Mouse (Mus musculus): ENCODE results near the gene Magix. TPM values are rescaled to one million over a fixed set of nuclear protein-coding genes. Genes with fewer than 3 reads are reported as not detected.
"Not testable (repeated sequence)": the region's sequence is repeated elsewhere in the genome, so short reads cannot be mapped to it uniquely, and the experiment has no call there.

Magix gene
- polyA plus RNA-seq (2015; fragmentation: Nextera tagmentation; extraction: Ambion mirVana) = 0.49 and 0.55 TPM in 2 replicates

DNA sequence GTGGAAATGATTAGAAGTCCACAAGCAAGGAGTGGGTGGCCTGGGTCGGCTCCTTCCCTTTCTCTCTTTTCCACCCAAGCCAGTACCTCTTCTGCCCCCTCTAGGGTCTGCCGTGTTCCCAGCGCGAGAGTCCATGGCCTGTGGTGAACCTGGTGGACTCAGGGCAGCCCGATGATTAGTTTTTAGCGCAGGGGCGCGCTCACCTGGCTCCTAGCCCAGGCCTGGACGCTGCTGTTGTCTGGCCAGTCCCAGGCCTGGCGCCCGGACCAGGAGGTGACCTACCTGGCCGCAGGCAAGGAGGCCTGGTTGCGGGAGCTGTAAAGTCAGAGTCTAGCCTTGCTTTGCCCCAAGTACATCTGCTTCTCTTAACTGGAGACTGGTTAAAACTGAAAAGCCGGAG lies at the start of gene Magix:
Magix (minus strand) TSS at position 388 of the 400 bp plus-strand sequence.
- DNase-seq (ENCODE audit: low spot score) = no peak

DNA sequence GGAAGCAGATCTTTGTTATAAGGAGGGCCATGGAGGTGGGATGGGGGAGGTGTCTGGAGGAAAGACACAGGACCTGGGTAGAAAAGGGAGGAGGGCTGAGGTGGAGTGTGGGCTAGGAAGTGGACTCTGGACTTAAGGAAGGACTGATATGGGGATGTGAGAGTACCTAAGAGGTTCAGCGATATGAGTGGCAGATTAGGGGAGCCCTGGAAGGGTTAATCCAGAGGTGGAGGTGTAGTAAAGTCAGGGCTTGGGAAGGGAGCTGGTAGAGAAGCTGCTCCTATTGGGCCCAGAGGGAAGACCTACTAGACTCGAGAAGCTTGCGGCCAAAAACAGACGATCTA lies 47.8 kb upstream of the Magix start:
- no peak for DNase-seq (ENCODE audit: low spot score)

DNA sequence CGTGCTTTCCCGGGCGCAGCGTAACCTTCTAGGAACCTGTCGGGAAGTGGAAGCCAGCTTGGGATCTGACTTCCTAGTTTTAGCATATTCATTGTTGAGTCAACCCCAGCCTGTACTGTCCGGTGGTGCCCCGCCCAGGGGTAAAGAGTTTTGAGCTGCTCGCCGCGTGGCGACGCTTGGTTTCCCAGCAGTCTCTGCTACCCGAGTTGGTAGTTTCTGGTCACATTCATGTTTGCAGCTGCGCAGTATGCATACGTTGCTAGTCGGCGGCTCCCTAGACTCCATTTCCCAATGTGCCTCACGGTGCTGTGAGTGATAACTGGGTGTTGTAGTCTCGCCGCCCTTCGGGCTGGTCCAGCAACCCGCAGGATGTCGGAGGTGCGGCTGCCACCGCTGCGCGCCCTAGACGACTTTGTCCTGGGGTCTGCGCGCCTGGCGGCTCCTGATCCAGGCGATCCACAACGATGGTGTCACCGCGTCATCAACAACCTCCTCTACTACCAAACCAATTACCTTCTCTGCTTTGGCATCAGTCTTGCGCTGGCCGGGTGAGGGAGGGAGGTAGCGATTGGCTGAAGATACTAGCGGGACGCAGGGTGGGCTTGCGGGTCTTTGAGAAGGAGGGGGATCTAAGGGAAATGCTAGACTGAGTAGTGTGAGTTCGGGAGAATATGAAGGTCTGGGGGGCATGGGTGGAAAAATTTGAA lies 47.3 kb upstream of the Magix start, which contains the start of gene Praf2:
Praf2 (plus strand) TSS at position 225 of the 707 bp plus-strand sequence.
- DNase-seq (ENCODE audit: low spot score) = peak; percentile 78

DNA sequence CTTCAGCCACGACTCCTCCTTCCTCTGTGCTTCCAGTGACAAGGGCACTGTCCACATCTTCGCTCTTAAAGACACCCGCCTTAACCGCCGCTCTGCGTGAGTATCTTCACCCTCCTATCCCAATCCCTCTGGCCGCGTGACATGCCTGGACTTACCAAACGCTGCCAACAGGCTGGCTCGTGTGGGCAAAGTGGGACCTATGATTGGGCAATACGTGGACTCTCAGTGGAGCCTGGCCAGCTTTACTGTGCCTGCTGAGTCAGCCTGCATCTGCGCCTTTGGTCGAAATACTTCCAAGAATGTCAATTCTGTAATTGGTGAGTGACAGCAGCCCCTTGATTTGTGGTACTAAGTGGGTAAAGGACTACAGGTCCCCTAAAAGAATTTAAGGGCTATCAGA lies 46.1 kb upstream of the Magix start:
- DNase-seq (ENCODE audit: low spot score) = no peak

DNA sequence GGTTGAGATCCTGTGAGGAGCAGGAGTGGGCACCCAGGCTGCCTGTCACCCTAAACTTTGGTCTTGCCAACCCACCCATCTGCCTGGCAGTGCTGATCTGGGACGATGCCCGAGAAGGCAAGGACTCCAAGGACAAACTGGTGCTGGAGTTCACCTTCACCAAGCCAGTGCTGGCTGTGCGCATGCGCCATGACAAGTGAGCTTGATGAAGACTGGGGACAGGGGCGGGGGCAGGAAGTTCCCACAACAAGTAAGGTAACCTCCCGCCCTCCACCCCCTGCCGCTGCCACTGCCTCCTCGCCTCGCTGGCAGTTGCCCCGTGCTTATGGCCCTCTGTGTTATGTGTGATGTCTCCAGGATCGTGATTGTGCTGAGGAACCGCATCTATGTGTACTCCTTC lies 44.8 kb upstream of the Magix start:
- no peak for DNase-seq (ENCODE audit: low spot score)

DNA sequence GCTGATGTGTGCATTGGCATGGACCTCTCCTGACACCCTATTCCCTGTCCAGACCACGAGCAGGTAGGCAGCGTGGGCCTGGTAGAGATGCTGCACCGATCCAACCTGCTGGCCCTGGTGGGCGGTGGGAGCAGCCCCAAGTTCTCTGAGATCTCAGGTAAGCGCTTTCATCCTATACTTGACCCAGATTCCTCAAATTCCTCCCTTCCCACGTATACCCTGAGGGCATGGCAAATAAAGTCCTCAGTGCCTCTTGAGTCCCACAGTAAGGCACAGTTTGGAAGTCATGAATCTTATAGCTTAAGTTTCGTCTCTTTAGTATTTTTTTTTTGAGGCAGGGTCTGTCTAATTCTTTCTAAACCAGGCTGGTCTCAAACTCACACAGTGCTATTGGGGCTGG lies 43.1 kb upstream of the Magix start:
- no peak for DNase-seq (ENCODE audit: low spot score)

DNA sequence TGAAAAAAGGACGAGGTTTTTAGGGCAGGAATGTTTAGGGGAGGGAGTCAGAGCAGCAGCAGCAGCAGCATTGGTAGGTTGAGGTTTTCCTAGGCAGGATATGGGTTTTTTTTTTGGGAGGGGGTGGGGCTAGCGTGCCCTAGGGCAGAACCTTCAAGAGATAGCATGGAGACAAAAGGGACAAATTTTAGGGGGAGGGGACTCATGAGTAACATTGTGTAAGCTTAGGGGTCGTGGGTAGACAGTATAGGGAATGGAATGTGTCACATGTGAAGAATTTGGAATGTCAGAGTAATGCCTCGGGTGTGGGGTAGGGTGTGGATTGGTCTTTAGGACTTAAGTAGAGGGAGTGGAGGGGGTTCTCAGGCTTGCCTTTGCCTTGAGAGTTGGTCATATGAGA lies 41.6 kb upstream of the Magix start:
- DNase-seq (ENCODE audit: low spot score) = no peak

DNA sequence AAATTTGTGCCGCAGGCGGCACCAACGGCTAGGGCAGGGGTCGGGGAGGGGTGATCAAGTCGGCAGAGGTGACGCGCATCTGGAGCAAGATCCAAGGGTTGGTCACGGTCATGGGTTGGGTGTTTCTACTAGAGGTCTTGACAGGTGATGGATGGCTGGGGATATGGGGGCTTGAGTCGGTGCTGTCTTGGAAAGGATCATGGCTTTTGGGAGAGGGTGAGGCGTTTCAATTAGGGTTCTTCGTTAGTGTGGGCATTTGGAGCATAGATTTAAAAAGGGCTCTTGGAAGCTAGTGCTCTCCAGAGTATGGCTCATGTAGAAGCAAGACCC lies 41.2 kb upstream of the Magix start:
- DNase-seq (ENCODE audit: low spot score) = no peak

DNA sequence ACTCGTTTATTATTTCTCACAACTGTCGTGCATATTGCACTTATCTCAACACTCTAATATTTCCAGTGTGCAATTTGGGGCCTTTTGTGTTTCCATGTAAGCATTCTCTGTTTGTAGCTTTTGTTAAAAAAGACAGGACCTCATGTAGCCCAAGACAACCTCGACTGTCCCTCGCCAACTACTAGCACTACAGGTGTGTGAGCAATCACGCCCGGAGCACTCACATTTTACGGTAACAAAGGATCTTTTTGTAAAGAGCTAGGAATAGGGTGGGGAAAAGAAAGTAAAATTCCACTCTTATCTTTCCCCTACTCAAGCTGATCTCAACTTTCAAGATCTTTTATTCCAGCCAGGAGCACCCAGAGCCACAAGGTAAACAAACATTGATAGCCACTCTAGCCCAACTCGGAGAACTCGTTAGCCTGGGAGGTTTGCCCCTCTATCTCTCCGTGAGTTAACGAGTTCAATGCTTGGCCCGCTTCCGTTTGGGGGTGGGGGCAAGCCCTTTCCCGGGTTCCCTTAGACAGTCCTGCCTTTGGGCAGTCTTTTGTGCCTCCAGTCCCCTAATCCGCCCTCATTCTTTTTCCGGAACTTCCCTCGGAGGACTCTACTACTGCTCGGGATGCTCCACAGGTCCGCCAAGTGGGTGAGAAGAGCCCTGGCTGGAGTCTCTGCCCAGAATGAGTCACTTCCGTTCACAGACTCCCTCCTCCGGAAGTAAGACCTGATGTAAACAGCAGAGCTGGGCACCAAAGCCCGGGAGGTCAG lies 40.6 kb upstream of the Magix start, which contains the start of gene Gm45208:
Gm45208 (plus strand) TSS at position 732 of the 768 bp plus-strand sequence.
- peak; percentile 78 for DNase-seq (ENCODE audit: low spot score)

DNA sequence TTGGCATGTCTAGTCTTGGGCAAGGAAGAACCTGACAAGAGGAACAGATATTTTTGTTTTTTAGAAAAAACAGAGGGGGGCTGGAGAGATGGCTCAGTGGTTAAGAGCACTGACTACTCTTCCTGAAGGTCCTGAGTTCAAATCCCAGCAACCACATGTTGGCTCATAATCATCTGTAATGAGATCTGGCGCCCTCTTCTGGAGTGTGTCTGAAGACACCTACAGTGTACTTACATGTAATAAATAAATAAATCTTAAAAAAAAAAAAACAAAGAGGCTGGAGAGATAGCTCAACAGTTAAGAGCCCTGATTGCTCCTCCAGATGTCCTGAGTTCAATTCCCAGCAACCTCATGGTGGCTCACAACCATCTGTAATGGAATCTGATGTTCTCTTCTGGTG lies 35.0 kb upstream of the Magix start:
- not testable (repeated sequence) for DNase-seq (ENCODE audit: low spot score)

DNA sequence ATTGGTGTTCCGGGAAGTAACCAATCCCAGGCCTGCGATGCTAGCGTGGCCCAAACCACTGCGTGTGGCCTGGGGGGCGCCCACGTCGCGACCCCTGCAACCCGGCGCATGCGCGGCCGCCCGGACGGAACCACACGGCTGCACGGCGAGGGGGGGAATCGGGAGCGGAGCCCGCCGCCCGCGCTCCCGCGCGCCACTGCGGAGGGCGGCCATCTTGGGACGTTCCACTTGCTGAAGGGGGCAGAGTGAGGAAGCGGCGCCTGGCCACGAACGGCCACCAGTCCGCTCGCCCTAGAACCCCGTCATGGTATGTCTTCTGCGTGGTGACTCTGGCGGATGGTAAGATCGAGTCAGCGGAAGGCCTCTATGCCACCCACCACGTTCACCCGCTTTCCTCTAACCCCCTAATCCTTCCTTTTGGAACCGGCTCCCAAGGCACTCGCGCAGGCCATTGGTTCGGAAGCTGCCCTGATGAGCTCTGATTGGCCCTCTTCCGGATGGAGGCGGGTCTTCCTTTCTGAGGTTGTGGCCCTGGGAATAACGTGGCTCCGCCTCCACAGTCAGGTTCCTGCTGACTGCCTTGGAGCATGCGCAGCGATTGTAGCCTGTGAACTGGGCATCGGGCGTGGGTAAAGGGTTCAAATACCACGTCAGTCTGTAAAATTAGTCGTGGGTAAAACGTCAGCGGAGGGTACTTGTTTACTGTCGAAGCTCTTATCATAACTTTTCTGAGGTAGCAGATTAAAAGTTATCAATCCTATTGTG lies 33.3 kb upstream of the Magix start, which contains the start of gene Wdr45:
Wdr45 (plus strand) TSS at position 199 of the 765 bp plus-strand sequence.
- peak; percentile 92 for DNase-seq (ENCODE audit: low spot score)

DNA sequence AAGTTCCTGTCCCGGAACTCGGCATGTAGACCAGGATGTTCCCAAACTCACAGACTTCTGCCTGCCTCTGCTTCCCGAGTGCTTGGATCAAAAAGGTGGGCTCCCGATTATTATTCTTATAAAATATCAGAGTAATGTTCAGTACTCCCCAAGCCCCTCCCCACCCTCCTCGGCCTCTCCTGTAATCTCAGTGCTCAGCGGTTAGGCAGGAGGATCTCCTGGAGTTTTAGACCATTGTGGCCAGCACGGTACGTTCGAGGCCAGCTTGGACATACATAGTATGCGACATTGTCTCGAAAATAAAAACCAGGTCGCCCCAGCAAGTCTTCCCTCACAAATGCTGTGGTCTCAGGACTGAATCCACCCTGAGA lies 32.7 kb upstream of the Magix start:
- DNase-seq (ENCODE audit: low spot score) = not testable (repeated sequence)

DNA sequence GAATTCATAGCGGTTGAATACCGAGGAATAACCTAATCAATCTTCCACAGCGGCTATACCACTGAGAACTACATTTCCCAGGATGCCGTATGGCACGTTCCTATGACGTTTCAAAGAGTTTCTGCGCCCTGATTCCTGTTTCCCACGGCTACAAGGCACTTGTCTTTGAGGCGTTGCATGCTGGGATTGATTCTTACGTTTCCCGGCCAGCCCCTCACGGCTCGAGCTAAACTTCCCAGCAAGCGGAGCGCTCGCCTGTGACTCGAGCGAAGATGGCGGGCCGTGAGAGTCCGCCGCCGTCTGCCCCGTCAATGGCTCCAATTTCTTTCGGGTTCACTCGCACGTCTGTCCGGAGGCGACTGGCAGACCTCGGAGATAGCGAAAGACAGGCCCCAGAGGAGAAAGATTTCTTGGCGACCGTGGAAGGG lies 15.9 kb upstream of the Magix start, which contains the start of gene Gpkow:
Gpkow (plus strand) TSS at position 178 of the 428 bp plus-strand sequence.
- DNase-seq (ENCODE audit: low spot score) = peak; percentile 89

DNA sequence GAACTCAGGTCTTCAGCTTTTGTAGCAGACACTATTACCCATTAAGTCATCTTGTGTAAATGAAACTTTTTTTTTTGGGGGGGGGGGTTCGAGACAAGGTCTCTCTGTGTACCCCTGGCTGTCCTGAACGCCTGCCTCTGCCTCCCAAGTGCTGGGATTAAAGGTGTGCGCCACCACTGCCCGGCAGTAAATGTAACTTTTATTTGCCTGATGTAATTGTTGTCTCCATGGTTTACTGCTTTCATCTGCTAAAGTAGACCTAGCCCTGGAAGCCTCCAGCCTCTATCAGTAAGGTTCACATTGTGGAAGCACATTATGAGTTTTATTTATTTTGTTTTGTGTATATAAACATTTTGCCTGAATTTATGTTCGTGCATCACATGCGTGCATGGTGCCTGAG lies 15.5 kb upstream of the Magix start:
- no peak for DNase-seq (ENCODE audit: low spot score)

DNA sequence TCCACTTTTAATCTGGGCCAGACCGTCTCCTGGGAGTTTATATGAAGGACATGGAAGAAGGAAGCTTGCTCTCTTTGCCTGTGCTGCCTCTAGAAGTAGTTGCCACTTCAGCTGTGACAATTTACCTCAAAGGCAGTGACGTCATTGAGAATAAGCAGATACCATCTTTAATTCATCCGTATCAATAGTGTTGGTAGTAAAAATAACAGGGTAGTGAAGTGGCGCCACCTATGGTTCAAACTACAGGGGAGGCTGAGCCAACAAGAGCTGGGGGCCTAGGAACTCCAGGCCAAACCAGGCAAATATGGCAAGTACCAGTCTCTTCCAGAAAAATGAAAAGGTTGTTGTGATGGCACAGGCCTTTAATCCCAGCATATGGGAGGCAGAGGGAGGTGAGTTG lies 11.8 kb upstream of the Magix start:
- peak; percentile 19 for DNase-seq (ENCODE audit: low spot score)

DNA sequence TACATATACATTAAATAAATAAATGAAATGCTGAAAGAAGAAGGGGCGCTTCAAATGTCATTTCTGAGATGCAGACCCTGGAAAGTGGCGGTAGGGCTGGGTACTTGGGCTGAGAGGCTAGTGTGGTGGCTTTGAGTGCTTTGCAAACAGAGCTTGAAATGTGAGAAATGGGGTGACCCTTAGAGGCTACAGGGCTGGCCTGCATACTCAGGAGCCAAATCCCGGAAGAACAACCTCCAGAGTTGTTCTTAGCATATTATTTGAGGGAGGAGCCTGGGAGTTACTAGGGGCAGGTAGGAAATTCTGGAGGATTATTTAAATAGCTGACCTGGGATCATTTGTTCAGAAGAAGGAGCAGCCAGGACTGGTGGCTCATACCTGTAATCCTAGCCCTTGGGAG lies 9.4 kb upstream of the Magix start:
- DNase-seq (ENCODE audit: low spot score) = no peak

DNA sequence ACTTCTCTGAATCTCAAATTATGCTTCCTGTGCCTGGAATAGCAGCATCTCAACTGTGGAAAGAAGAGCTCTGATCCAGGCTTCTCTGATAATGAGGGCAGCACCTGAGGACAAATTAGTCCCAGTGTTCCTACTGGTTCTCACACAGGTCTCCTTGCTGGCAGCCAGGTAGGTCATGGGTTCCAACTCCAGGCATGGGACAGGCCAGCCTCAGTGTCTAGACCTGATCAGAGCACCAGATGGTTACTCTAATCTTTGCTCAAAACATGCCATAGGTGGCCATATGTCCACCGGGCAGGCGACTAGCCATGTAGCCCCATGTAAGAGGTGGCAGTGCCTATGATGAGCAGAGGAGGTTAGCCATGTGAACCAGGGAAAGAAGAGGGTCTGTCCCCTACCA lies 7.3 kb upstream of the Magix start:
- no peak for DNase-seq (ENCODE audit: low spot score)

DNA sequence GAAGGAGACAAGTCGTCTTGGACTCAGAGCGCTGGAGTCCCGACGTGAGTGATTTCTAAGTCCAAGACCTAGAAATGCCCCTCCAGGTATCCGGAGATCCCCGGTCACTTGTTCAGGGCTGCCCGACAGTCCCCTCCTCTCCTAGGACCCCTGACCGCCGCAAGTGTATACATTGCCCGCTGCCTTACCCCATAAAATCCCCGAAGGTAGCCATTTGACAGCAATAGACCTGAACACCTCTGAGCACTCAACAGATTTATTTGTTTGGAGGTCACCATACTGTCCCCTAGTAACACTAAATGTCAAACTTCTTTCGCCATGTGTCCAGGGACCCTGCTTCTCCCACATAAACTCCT lies 1.0 kb downstream of the Magix start:
- DNase-seq (ENCODE audit: low spot score) = no peak

DNA sequence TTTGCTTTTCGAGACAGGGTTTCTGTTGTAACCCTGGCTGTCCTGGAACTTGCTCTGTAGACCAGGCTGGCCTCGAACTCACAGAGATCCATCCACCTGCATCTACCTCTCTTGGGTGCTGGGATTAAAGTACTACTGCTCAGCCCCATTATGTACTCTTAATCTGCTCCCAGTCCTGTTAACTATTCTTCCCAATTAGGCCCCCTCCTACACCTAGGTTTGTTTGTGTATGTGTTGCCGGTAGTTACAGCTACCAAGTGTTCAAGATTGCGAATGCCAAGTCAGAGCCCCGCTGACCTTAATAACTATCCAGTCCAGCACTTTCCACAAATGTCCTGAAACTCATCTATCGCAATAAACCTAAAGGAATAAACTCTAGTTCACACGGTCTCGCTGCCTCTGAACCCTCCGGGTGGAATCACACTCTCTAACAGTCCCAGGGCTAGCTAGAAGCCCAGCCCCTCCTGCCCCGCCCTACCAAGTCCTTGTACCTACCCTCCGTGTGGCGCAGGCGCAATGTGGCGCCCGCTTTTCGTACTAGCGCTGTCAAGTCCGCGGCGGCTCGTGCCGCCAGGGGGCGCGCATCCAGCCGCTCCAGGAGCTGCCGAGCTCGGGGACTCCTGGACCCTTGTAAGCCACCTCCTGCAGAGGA lies 1.5 kb downstream of the Magix start:
- DNase-seq (ENCODE audit: low spot score) = peak; percentile 91

DNA sequence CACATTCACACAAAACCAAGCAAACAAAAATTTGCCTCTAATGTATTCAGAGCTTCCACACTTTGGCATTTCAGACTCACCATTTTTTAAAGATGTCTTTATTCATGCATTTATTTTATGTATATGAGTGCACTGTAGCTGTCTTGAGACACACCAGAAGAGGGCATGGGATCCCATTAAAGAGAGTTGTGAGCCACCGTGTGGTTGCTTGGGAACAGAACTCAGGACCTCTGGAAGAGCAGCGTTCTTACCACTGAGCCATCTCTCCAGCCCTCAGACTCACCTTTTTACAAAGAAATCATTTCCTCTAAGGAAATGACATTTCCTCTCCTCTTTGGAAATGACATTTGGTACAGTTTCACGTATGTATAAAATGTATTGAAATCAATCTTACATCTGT lies 2.1 kb downstream of the Magix start:
- DNase-seq (ENCODE audit: low spot score) = no peak

DNA sequence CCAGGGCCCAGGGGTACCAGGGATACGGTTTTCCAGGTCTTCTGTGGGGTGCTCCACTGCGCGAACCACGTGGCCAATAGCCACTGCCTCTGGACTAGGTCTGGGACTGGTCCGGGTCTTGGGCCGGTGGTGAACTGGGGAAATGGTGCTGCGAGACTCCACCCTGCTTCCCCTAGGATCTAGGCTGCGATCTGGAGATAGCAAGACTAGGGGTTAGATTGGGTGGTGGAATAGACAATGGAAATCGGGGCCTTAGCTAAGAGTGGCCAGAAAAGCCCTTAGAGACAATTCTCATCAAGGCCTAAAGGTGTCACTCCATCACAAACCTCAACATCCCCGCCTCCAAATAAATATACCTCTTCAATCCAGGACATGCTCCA lies 6.1 kb downstream of the Magix start:
- no peak for DNase-seq (ENCODE audit: low spot score)

Measured in thymus, postnatal 0 days (tissue).